Mouse (Mus musculus) kidney, postnatal 0 days (tissue): ENCODE data around the gene Grm1. TPM values are rescaled to one million over a fixed set of nuclear protein-coding genes. Genes with fewer than 3 reads are reported as not detected.

ENCODE experiments used
- ATAC-seq: fragments of 200-750 bp; cut with Nextera tagmentation; replicated peaks from 2 replicates; pipeline ENCODE4 v1.8.0; 2017; ENCODE audit warnings: low read depth, moderate number of reproducible peaks, moderate TSS enrichment, moderate library complexity; ENCODE audit not compliant: low FRiP score
- DNase-seq: peaks from one replicate; pipeline ENCODE4 v3.0.0-alpha.2; 2016; ENCODE audit warnings: low spot score
- H3K27ac ChIP-seq: fragments of 300-500 bp; sonication (generic); 2 replicates; pipeline ENCODE4 v1.5.1; 2014; ENCODE audit warnings: mild to moderate bottlenecking
- H3K27me3 ChIP-seq: fragments of 300-500 bp; sonication (generic); 2 replicates; pipeline ENCODE4 v1.6.1; 2014; ENCODE audit warnings: low read length, mixed read lengths; ENCODE audit not compliant: insufficient read depth
- H3K36me3 ChIP-seq: fragments of 300-500 bp; sonication (generic); 2 replicates; pipeline ENCODE4 v1.6.1; 2014; ENCODE audit warnings: low read length, mixed read lengths; ENCODE audit not compliant: insufficient read depth
- H3K4me1 ChIP-seq: fragments of 300-500 bp; sonication (generic); replicated peaks from 2 replicates; pipeline ENCODE4 v1.6.1; 2014; ENCODE audit warnings: antibody characterized with exemption, low read length, mixed read lengths; ENCODE audit not compliant: insufficient read depth
- H3K4me2 ChIP-seq: fragments of 300-500 bp; sonication (generic); 2 replicates; pipeline ENCODE4 v1.6.1; 2014; ENCODE audit warnings: mild to moderate bottlenecking, low read length, moderate library complexity, mixed read lengths
- H3K4me3 ChIP-seq: fragments of 300-500 bp; sonication (generic); replicated peaks from 2 replicates; pipeline ENCODE4 v1.5.1; 2014; ENCODE audit warnings: low read depth, low read length
- H3K9ac ChIP-seq: fragments of 300-500 bp; sonication (generic); 2 replicates; pipeline ENCODE4 v1.6.1; 2014; ENCODE audit warnings: low read depth, low read length
- H3K9me3 ChIP-seq: fragments of 300-500 bp; sonication (generic); replicated peaks from 2 replicates; pipeline ENCODE4 v1.6.1; 2016; ENCODE audit warnings: low read length, inconsistent platforms, mixed read lengths
- CTCF ChIP-seq: IDR thresholded peaks from 2 replicates; pipeline ENCODE4 v1.5.1; 2016; ENCODE audit warnings: antibody characterized with exemption, low read depth, mild to moderate bottlenecking, moderate library complexity
- WGBS: fragments of 180-500 bp; shearing (Covaris S2); extraction: QIAGEN DNeasy Blood & Tissue Kit; methylation state at CpG from one replicate; pipeline ENCODE4 v1.1.7; 2014; 5-methylcytosine and 5-hydroxymethylcytosine counted together
- polyA plus RNA-seq: library from polyadenylated mRNA; unstranded; fragments of >200 nt; fragmentation: Nextera tagmentation; extraction: Ambion mirVana; gene quantifications from 2 replicates; pipeline ENCODE4 v1.2.1, GENCODE M21; 2015

Gene Grm1
- polyA plus RNA-seq, 1 experiment from 2014 or later: not detected

GRCm38 (mm10) chr10:10818061-10818460 is 264.1 kb downstream of the Grm1 start:
- TF ChIP-seq CTCF: no peak
- no peak overlapping the region for H3K4me2 ChIP-seq
- no peak overlapping the region for H3K4me3 ChIP-seq
- ATAC-seq (no peak), DNase-seq (no peak)
- no peaks in the 10 kb centered on the region for H3K9me3 ChIP-seq
- H3K4me1 ChIP-seq: no peaks in the 10 kb centered on the region
- H3K9ac ChIP-seq: no peak overlapping the region
- no peaks in the 10 kb centered on the region for H3K36me3 ChIP-seq
- H3K27me3 ChIP-seq: no peaks in the 10 kb centered on the region
- H3K27ac ChIP-seq: no peak overlapping the region
- WGBS: 87% methylated on average over 2 of the region's 2 CpGs

GRCm38 (mm10) chr10:10814631-10815216 is 267.4 kb downstream of the Grm1 start:
- ATAC-seq (no peak), DNase-seq (peak; percentile 16)
- no peaks in the 10 kb centered on the region for H3K4me1 ChIP-seq
- H3K4me2 ChIP-seq: no peak overlapping the region
- no peaks in the 10 kb centered on the region for H3K36me3 ChIP-seq
- H3K9ac ChIP-seq: no peak overlapping the region
- no peaks in the 10 kb centered on the region for H3K27me3 ChIP-seq
- H3K27ac ChIP-seq: no peak overlapping the region
- no peak overlapping the region for H3K4me3 ChIP-seq
- no peak for TF ChIP-seq CTCF
- H3K9me3 ChIP-seq: no peaks in the 10 kb centered on the region
- WGBS: 39% methylated on average over 2 of the region's 2 CpGs

- Histone ChIP-seq H3K27me3 (no peaks in the 10 kb centered on the region), H3K9ac (no peak overlapping the region), H3K4me1 (no peaks in the 10 kb centered on the region), H3K36me3 (no peaks in the 10 kb centered on the region), H3K4me3 (no peak overlapping the region), H3K9me3 (no peaks in the 10 kb centered on the region), H3K27ac (no peak overlapping the region), H3K4me2 (no peak overlapping the region)
- ATAC-seq (no peak), DNase-seq (peak; percentile 5)
- WGBS: 60% methylated on average over 5 of the region's 5 CpGs
- TF ChIP-seq CTCF: no peak
Observed at GRCm38 (mm10) chr10:10812750-10813711, 269.1 kb downstream of the Grm1 start.

- TF ChIP-seq CTCF: no peak
- no peak overlapping the region for H3K4me2 ChIP-seq
- no peaks in the 10 kb centered on the region for H3K27me3 ChIP-seq
- 92% methylated on average over 3 of the region's 3 CpGs for WGBS
- no peak overlapping the region for H3K9ac ChIP-seq
- H3K36me3 ChIP-seq: no peaks in the 10 kb centered on the region
- ATAC-seq (no peak), DNase-seq (no peak)
- no peak overlapping the region for H3K27ac ChIP-seq
- H3K9me3 ChIP-seq: no peaks in the 10 kb centered on the region
- H3K4me3 ChIP-seq: no peak overlapping the region
- H3K4me1 ChIP-seq: no peaks in the 10 kb centered on the region
Observed at GRCm38 (mm10) chr10:10809777-10810176, 272.4 kb downstream of the Grm1 start.

- H3K27ac ChIP-seq: no peak overlapping the region
- DNase-seq (no peak), ATAC-seq (no peak)
- TF ChIP-seq CTCF: no peak
- H3K4me1 ChIP-seq: no peaks in the 10 kb centered on the region
- no peak overlapping the region for H3K4me3 ChIP-seq
- H3K27me3 ChIP-seq: no peaks in the 10 kb centered on the region
- H3K9me3 ChIP-seq: no peaks in the 10 kb centered on the region
- 98% methylated on average over 1 of the region's 1 CpGs for whole genome bisulfite sequencing
- H3K36me3 ChIP-seq: no peaks in the 10 kb centered on the region
- no peak overlapping the region for H3K9ac ChIP-seq
- H3K4me2 ChIP-seq: no peak overlapping the region
Observed at GRCm38 (mm10) chr10:10795321-10795720, 286.8 kb downstream of the Grm1 start.

- no peaks in the 10 kb centered on the region for H3K36me3 ChIP-seq
Observed at GRCm38 (mm10) chr10:10790458-10790857, 291.7 kb downstream of the Grm1 start.

More at GRCm38 (mm10) chr10:10790458-10790857, 291.7 kb downstream of the Grm1 start:
- no peak overlapping the region for H3K4me3 ChIP-seq
- H3K4me2 ChIP-seq: no peak overlapping the region
- ATAC-seq: no peak
- 92% methylated on average over 1 of the region's 1 CpGs for WGBS
- H3K27me3 ChIP-seq: no peaks in the 10 kb centered on the region
- H3K27ac ChIP-seq: no peak overlapping the region
- no peak overlapping the region for H3K9ac ChIP-seq
- no peaks in the 10 kb centered on the region for H3K4me1 ChIP-seq
- TF ChIP-seq CTCF: no peak
- H3K9me3 ChIP-seq: no peaks in the 10 kb centered on the region
- DNase-seq: no peak
